Mouse (Mus musculus): ENCODE data around the gene Gtf2e1. TPM values are rescaled to one million over a fixed set of nuclear protein-coding genes. Genes with fewer than 3 reads are reported as not detected.

Gene Gtf2e1
- polyA plus RNA-seq, 1 experiment = 5.0 TPM

- no peak overlapping the region for H3K27ac ChIP-seq (ENCODE audit: control insufficient read depth, insufficient read depth, low read depth, low read length, poor library complexity)
- H3K4me3 ChIP-seq (replicated peaks; ENCODE audit: control insufficient read depth, low read depth, low read length) = no peak overlapping the region
- TF ChIP-seq POLR2A (IDR thresholded peaks at IDR 0.05; ENCODE audit: borderline replicate concordance, control insufficient read depth, low read depth, low read length) (no peak), CTCF (IDR thresholded peaks at IDR 0.05; ENCODE audit: control insufficient read depth, insufficient read depth, low read length) (no peak)
- no peaks in the 10 kb centered on the region for H3K4me1 ChIP-seq (ENCODE audit: control insufficient read depth, insufficient read depth, low read length)
- 91% methylated on average over 5 of the region's 5 CpGs for WGBS
These were observed 23.4 kb upstream of the Gtf2e1 start for GRCm38 (mm10) chr16:37562961-37563360.

GRCm38 (mm10) chr16:37562414-37562813 lies 22.8 kb upstream of the Gtf2e1 start:
- WGBS = 88% methylated on average over 6 of the region's 6 CpGs
- H3K4me3 ChIP-seq (replicated peaks; ENCODE audit: control insufficient read depth, low read depth, low read length) = no peak overlapping the region
- no peaks in the 10 kb centered on the region for H3K4me1 ChIP-seq (ENCODE audit: control insufficient read depth, insufficient read depth, low read length)
- no peak overlapping the region for H3K27ac ChIP-seq (ENCODE audit: control insufficient read depth, insufficient read depth, low read depth, low read length, poor library complexity)
- TF ChIP-seq POLR2A (IDR thresholded peaks at IDR 0.05; ENCODE audit: borderline replicate concordance, control insufficient read depth, low read depth, low read length) (no peak), CTCF (IDR thresholded peaks at IDR 0.05; ENCODE audit: control insufficient read depth, insufficient read depth, low read length) (no peak)

GRCm38 (mm10) chr16:37552824-37553223 lies 13.2 kb upstream of the Gtf2e1 start:
- no peaks in the 10 kb centered on the region for H3K4me1 ChIP-seq (ENCODE audit: control insufficient read depth, insufficient read depth, low read length)
- WGBS = 76% methylated on average over 3 of the region's 3 CpGs
- no peak overlapping the region for H3K27ac ChIP-seq (ENCODE audit: control insufficient read depth, insufficient read depth, low read depth, low read length, poor library complexity)
- TF ChIP-seq POLR2A (IDR thresholded peaks at IDR 0.05; ENCODE audit: borderline replicate concordance, control insufficient read depth, low read depth, low read length) (no peak), CTCF (IDR thresholded peaks at IDR 0.05; ENCODE audit: control insufficient read depth, insufficient read depth, low read length) (no peak)
- H3K4me3 ChIP-seq (replicated peaks; ENCODE audit: control insufficient read depth, low read depth, low read length) = no peak overlapping the region

GRCm38 (mm10) chr16:37550981-37551380 lies 11.4 kb upstream of the Gtf2e1 start:
- Histone ChIP-seq H3K4me1 (ENCODE audit: control insufficient read depth, insufficient read depth, low read length) (no peaks in the 10 kb centered on the region), H3K4me3 (replicated peaks; ENCODE audit: control insufficient read depth, low read depth, low read length) (no peak overlapping the region), H3K27ac (ENCODE audit: control insufficient read depth, insufficient read depth, low read depth, low read length, poor library complexity) (no peak overlapping the region)
- 91% methylated on average over 2 of the region's 2 CpGs for WGBS
- TF ChIP-seq CTCF (IDR thresholded peaks at IDR 0.05; ENCODE audit: control insufficient read depth, insufficient read depth, low read length) = no peak

GRCm38 (mm10) chr16:37550266-37550665 lies 10.7 kb upstream of the Gtf2e1 start:
- no peak overlapping the region for H3K4me3 ChIP-seq (replicated peaks; ENCODE audit: control insufficient read depth, low read depth, low read length)
- no peaks in the 10 kb centered on the region for H3K4me1 ChIP-seq (ENCODE audit: control insufficient read depth, insufficient read depth, low read length)
- WGBS = 87% methylated on average over 3 of the region's 3 CpGs
- H3K27ac ChIP-seq (ENCODE audit: control insufficient read depth, insufficient read depth, low read depth, low read length, poor library complexity) = no peak overlapping the region
- TF ChIP-seq CTCF (IDR thresholded peaks at IDR 0.05; ENCODE audit: control insufficient read depth, insufficient read depth, low read length) = no peak
- TF ChIP-seq POLR2A (IDR thresholded peaks at IDR 0.05; ENCODE audit: borderline replicate concordance, control insufficient read depth, low read depth, low read length) = no peak

GRCm38 (mm10) chr16:37546312-37546711 lies 6.7 kb upstream of the Gtf2e1 start:
- no peak for TF ChIP-seq POLR2A (IDR thresholded peaks at IDR 0.05; ENCODE audit: borderline replicate concordance, control insufficient read depth, low read depth, low read length)
- TF ChIP-seq CTCF (IDR thresholded peaks at IDR 0.05; ENCODE audit: control insufficient read depth, insufficient read depth, low read length) = no peak
- 88% methylated on average over 5 of the region's 5 CpGs for WGBS
- Histone ChIP-seq H3K4me3 (replicated peaks; ENCODE audit: control insufficient read depth, low read depth, low read length) (no peak overlapping the region), H3K4me1 (ENCODE audit: control insufficient read depth, insufficient read depth, low read length) (no peaks in the 10 kb centered on the region), H3K27ac (ENCODE audit: control insufficient read depth, insufficient read depth, low read depth, low read length, poor library complexity) (no peak overlapping the region)

GRCm38 (mm10) chr16:37540776-37541175 lies 1.2 kb upstream of the Gtf2e1 start:
- TF ChIP-seq POLR2A (IDR thresholded peaks at IDR 0.05; ENCODE audit: borderline replicate concordance, control insufficient read depth, low read depth, low read length) (no peak), CTCF (IDR thresholded peaks at IDR 0.05; ENCODE audit: control insufficient read depth, insufficient read depth, low read length) (no peak)
- Histone ChIP-seq H3K4me3 (replicated peaks; ENCODE audit: control insufficient read depth, low read depth, low read length) (no peak overlapping the region), H3K27ac (ENCODE audit: control insufficient read depth, insufficient read depth, low read depth, low read length, poor library complexity) (no peak overlapping the region), H3K4me1 (ENCODE audit: control insufficient read depth, insufficient read depth, low read length) (no peaks in the 10 kb centered on the region; the same call in 1 of the 2 replicates)
- 82% methylated on average over 6 of the region's 6 CpGs for WGBS

- no peaks in the 10 kb centered on the region; the same call in 1 of the 2 replicates for H3K4me1 ChIP-seq (ENCODE audit: control insufficient read depth, insufficient read depth, low read length)
- H3K4me3 ChIP-seq (replicated peaks; ENCODE audit: control insufficient read depth, low read depth, low read length) = peak overlapping the region; percentile 64
- WGBS = 1% methylated on average over 22 of the region's 22 CpGs
- TF ChIP-seq POLR2A (IDR thresholded peaks at IDR 0.05; ENCODE audit: borderline replicate concordance, control insufficient read depth, low read depth, low read length) (no peak), CTCF (IDR thresholded peaks at IDR 0.05; ENCODE audit: control insufficient read depth, insufficient read depth, low read length) (no peak)
- peak overlapping the region; percentile 62 for H3K27ac ChIP-seq (ENCODE audit: control insufficient read depth, insufficient read depth, low read depth, low read length, poor library complexity)
These were observed 364 bp downstream of the Gtf2e1 start for GRCm38 (mm10) chr16:37539240-37539610.

- TF ChIP-seq CTCF (IDR thresholded peaks at IDR 0.05; ENCODE audit: control insufficient read depth, insufficient read depth, low read length) (no peak), POLR2A (IDR thresholded peaks at IDR 0.05; ENCODE audit: borderline replicate concordance, control insufficient read depth, low read depth, low read length) (no peak)
- WGBS = 53% methylated on average over 8 of the region's 8 CpGs
These were observed 6.1 kb downstream of the Gtf2e1 start for GRCm38 (mm10) chr16:37533369-37534068.

More at GRCm38 (mm10) chr16:37533369-37534068, 6.1 kb downstream of the Gtf2e1 start:
- Histone ChIP-seq H3K4me3 (replicated peaks; ENCODE audit: control insufficient read depth, low read depth, low read length) (no peak overlapping the region), H3K27ac (ENCODE audit: control insufficient read depth, insufficient read depth, low read depth, low read length, poor library complexity) (no peak overlapping the region), H3K4me1 (ENCODE audit: control insufficient read depth, insufficient read depth, low read length) (peaks cover 1% of the 10 kb centered on the region; the same call in 1 of the 2 replicates)

Data from bone marrow, adult 2 months (tissue).